Mouse (Mus musculus) thymus, postnatal 0 days (tissue): ENCODE measurements around the gene Zfp654. TPM values are rescaled to one million over a fixed set of nuclear protein-coding genes. Genes with fewer than 3 reads are reported as not detected.
A peak's percentile ranks its signal among the peaks of the same experiment; 100 is the strongest.

ENCODE experiments used
- DNase-seq: peaks from one replicate; pipeline ENCODE4 v3.0.0-alpha.2; 2015; ENCODE audit warnings: low spot score
- polyA plus RNA-seq: library from polyadenylated mRNA; unstranded; fragments of >200 nt; fragmentation: Nextera tagmentation; extraction: Ambion mirVana; gene quantifications from 2 replicates; pipeline ENCODE4 v1.2.1, GENCODE M21; 2015

Gene Zfp654
- polyA plus RNA-seq, 1 experiment from 2014 or later: 6.2 TPM

DNA sequence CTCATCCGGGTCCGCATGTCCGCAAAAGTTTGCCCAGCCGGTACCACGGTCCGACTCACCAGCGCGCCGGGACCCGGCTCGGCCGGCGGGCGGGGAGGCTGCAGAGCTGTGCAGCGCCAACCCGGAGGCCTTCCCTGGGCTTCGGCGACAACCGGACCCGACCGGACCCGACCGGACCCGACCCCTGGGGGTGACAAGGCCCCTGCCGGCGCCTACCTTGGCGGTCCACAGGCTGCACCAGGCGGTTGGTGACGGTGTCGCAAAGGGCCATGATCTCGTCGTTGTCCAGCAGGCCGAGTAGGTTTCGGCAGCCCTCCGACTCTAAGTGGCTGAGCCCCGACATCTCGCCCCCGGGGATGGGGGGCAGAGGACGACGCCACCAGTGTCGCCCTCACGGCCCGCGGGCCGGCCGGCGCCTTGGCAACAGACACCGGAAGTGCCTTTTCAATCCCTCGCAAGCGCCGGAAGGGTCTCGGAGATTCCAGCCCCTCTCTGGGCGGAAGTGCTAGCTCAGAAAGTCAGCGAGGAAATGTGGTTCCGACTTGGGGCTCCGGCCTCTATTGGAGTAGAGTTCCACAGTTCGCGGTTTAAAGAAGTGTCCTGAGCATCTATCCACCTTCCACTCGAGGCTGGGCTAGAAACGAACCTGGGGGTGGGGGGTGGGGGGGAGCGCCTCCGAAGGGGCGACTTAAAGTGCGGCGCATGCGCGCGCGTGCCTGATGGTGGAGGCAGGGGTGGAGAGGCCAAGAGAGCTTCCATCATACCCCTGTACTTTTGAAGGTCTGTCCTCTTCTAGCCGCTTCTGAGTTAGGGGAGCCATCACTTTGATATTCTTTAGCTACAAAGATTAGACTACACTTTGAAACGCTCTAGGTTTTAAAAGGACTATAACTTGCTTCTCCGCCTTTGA lies 80.7 kb downstream of the Zfp654 start, which contains the start of gene 4930453N24Rik:
TSS of gene 4930453N24Rik (minus strand) at position 641 of the 910 bp plus-strand sequence.
- DNase-seq: peak; percentile 83

DNA sequence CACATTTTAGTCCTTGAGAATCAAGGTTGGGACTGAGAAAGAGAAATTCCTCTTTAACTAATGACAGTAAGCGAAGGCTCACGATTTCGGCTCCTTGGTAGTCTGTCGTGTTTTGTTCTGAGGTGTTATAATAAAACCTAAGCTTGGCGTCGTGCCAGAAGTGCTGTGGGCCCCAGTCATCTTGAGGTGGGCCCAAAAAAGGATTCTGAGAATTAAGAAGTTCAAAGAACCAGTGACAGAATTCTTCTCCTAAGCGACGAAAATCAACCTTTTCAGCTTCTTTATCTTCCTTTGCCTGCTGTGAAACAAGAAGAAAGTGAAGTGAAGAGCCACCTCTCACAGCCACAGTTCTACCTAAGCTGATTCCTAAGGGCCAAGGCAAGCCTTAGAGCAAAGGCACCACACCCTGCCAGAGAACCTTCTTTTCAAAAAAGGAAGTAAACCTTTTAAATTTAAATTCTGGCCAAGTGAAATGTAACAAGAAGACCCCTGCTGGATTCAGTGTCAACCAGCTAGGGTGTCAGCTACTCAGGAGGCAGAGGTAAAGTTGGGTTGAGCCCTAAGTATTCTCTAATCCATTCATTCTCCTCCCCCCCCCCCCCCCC lies 84.7 kb downstream of the Zfp654 start:
- DNase-seq: no peak

DNA sequence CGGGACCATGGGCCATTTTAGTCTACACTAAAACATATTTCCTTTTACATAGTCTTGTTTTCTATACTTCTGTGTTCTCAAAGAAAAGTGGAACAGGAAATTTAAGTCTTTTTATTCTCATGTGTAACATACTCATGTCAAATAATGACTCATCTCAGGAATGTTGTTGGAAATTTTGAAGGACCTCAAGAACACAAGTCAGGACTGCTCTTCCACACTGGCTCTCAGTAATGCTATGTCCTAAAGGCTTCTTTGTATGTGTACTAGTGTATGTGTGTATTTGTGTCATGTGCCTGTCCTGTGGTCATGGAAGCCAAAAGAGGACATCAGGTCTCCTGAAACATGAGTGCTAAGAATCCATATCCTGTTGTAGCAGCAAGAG lies 92.2 kb downstream of the Zfp654 start:
- no peak for DNase-seq

DNA sequence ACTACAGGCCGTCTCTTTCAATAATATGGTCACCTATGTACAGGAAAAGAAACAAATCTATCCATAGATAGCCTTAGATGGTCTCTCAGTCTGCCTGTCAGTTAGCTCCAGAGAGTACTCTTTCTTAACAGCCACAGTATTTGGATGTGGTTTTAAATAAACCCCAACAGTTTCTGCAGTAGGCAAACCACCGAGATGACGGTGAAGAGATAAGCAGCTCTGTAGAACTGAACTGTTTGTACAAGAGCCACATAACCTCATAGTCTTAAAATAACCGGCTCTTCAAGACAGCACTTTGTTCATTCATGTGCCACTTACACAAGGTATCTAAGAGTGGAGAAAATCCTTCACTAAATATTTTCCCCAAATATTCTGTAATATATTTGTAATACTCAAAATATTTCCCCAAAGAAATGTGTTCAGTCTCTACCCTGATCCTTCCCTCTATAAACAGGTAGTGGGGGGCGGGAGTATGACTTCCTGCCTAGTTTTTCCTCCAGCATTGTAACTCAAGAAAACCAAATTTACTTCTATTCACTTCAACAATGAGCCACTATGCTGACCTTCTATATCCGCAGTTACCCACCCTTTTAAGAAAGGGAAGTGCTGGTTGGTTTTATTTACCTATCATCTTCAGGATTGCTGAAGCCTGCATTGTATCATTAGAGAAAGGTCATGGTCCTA lies 92.7 kb downstream of the Zfp654 start:
- peak; percentile 73 for DNase-seq

DNA sequence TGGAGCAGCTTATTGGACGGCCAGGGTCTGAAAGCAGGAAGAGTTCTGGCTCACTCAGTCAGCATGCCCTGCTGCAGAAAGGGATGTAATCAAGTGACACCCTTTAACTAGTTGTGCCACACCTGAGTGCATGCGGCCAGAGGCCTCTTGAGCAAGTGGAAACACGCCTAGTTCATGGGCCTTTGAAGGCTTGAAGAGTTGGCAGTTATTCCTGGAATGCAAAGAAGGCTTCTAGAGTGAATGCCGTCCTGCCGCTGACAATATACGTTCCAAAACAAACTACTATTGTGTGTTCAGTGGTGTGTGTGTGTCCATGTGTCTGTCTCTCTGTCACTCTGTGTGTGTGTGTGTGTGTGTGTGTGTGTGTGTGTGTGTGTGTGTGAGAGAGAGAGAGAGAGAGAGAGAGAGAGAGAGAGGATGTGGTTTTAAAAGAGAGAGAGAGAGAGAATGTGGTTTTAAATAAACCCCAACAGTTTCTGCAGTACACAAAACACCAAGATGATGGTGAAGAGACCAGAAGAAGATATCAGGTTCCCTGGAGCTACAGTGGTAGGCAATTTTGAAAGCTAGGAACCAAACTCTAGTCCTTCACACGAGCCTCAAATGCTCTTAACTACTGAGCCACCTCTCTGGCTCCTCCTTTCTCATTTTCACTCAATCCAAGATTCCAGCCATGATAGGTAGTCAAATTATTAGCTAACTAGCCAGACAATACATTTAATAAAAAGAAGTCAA lies 93.6 kb downstream of the Zfp654 start:
- DNase-seq: peak; percentile 63

DNA sequence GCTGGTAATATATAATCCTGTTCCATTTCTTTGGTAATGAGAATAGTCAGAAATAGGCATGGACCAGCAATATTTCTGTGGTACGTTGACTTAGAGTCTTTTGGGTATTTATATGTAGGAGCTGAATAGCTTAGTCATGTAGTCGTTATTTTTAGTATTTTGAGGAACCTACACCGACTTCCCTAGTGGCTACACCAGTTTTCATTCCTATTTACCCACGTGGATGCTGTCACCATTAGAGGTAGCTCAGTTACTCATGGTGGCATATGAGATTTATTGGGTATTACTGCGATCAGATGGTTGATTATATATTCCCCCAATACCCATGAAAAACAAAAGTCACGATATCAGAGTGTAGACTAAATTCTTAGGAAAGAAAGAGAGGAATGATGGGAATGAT lies 95.1 kb downstream of the Zfp654 start:
- no peak for DNase-seq

DNA sequence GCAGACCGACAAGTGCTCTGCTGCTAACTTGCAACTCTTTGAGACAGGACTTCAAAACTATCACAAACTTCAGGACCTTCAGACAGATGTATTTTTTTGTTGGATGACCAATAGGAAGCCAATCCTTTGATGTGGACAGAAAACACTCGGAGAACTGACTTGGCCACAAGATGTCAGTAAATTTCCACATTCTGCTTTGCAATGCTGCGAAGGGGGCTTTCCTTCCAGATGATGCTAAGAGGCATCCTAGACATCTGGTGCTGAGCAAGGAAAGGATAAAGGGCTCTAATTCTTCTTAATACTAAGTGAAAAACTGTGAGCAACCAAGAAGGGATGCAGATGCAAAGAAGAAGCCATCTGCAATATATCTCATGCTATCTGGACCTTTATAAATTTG lies 96.7 kb downstream of the Zfp654 start:
- no peak for DNase-seq

DNA sequence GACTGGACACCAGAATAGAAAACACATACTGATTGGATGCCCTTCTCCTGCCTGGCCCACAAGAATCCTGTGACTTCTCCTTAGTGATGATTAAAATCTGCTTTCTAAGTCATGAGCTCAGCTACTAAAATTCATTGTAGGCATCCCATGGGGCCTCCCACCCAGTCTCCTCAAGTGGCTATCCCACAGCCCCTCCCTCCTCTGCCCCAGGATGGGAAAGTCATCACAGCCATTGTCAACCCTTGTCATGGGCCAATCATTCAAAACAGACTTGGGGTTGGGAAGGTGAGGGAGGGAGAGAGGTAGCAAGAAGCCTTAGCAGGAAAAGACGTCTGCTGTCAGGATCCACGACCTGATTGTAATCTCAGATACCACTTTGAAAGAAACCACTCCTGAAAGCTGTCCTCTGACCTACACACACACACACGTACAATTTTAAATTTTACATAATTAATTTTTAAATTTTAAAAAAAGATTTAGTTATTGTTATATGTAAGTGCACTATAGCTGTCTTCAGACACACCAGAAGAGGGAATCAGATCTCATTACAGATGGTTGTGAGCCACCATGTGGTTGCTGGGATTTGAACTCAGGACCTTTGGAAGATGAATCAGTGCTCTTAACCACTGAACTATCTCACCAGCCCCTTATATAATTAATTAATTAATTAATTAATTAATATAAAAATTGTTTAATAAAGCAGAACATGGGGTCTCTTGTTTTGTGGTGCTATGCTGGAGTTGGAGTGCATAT lies 97.3 kb downstream of the Zfp654 start:
- no peak for DNase-seq

- peak; percentile 73 for DNase-seq
Measured at GRCm38 (mm10) chr16:64748237-64748636, 103.2 kb downstream of the Zfp654 start.

DNA sequence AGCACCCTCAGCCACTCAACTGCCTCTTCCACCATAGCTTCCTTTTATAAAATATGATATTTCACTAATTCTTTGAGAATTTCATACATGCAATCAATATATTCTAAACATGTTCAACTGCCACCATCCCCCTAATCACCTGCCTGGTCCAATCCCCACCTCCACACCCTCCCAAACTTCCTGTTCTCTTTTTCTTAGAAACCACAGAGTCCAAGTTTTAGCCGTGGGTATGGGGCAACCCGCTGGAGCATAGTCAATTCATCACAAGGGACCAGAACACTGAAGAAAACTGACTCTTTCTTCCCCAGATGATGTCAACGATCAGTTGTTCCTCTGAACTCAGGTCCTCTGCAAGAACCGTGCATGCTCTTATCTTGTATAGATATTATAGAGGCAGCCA lies 106.4 kb downstream of the Zfp654 start:
- no peak for DNase-seq

DNA sequence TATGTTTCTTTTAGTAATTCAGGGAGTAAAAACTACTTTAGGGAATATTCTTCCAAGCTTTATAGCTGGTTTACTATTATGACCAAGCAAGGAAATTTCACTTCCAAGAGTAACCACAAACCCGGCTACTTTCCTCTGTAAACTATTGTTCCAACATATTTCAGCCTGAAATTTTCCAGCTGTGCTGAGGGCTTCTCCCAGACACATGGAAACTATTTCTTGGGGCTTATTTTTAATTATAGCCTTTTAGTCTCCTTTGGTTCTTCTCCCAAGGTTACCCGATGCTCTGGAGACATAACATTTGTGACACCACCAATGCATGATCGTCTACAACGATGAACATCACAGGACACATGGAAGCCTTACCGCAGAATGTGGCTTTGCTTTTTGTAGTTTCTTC lies 114.2 kb downstream of the Zfp654 start:
- no peak for DNase-seq

Other genes with a start within 250 kb of the Zfp654 start
- not detected in 2 replicates for gene Csnka2ip, start 249.2 kb downstream of the Zfp654 start, polyA plus RNA-seq
- 23.4 and 25.1 TPM in 2 replicates for gene 4930453N24Rik, start 80.5 kb downstream of the Zfp654 start, polyA plus RNA-seq
- 56.2 and 57.7 TPM in 2 replicates for gene Cggbp1, start 344 bp upstream of the Zfp654 start, polyA plus RNA-seq